Mouse (Mus musculus) stomach, postnatal 0 days (tissue): Measurements from ENCODE around the gene Clec12a. TPM values are rescaled to one million over a fixed set of nuclear protein-coding genes. Genes with fewer than 3 reads are reported as not detected.

ENCODE experiments used
- ATAC-seq: fragments of 200-750 bp; cut with Nextera tagmentation; 2 replicates; pipeline ENCODE4 v1.8.0; 2017; ENCODE audit not compliant: low FRiP score, low TSS enrichment
- DNase-seq: peaks from one replicate; pipeline ENCODE4 v3.0.0-alpha.2; 2016; ENCODE audit warnings: low spot score
- H3K27ac ChIP-seq: fragments of 300-500 bp; sonication (generic); replicated peaks from 2 replicates; pipeline ENCODE4 v1.5.1; 2014; ENCODE audit warnings: mild to moderate bottlenecking, control low read depth
- H3K27me3 ChIP-seq: fragments of 300-500 bp; sonication (generic); 2 replicates; pipeline ENCODE4 v1.6.1; 2014; ENCODE audit warnings: low read length; ENCODE audit not compliant: control insufficient read depth, insufficient read depth
- H3K36me3 ChIP-seq: fragments of 300-500 bp; sonication (generic); 2 replicates; pipeline ENCODE4 v1.6.1; 2014; ENCODE audit warnings: low read length, mixed read lengths; ENCODE audit not compliant: control insufficient read depth, insufficient read depth
- H3K4me1 ChIP-seq: fragments of 300-500 bp; sonication (generic); replicated peaks from 2 replicates; pipeline ENCODE4 v1.6.1; 2014; ENCODE audit warnings: antibody characterized with exemption; ENCODE audit not compliant: control insufficient read depth, insufficient read depth
- H3K4me2 ChIP-seq: fragments of 300-500 bp; sonication (generic); replicated peaks from 2 replicates; pipeline ENCODE4 v1.6.1; 2014; ENCODE audit warnings: low read depth, mild to moderate bottlenecking, control low read depth, moderate library complexity
- H3K4me3 ChIP-seq: fragments of 300-500 bp; sonication (generic); 2 replicates; pipeline ENCODE4 v1.5.1; 2014; ENCODE audit warnings: low read depth, low read length, control low read depth
- H3K9ac ChIP-seq: fragments of 300-500 bp; sonication (generic); 2 replicates; pipeline ENCODE4 v1.6.1; 2014; ENCODE audit warnings: mild to moderate bottlenecking, low read length, control low read depth, mixed read lengths
- H3K9me3 ChIP-seq: fragments of 300-500 bp; sonication (generic); 2 replicates; pipeline ENCODE4 v1.6.1; 2016; ENCODE audit warnings: low read length; ENCODE audit not compliant: control insufficient read depth
- CTCF ChIP-seq: IDR thresholded peaks from 2 replicates; pipeline ENCODE4 v1.5.1; 2016; ENCODE audit warnings: antibody characterized with exemption, low read depth, mild to moderate bottlenecking, moderate library complexity
- EP300 ChIP-seq: optimal IDR thresholded peaks from 2 replicates; pipeline ENCODE3; 2016; ENCODE audit warnings: antibody characterized with exemption
- WGBS: fragments of 180-500 bp; shearing (Covaris S2); extraction: QIAGEN DNeasy Blood & Tissue Kit; methylation state at CpG from one replicate; pipeline ENCODE4 v1.1.7; 2014; 5-methylcytosine and 5-hydroxymethylcytosine counted together
- polyA plus RNA-seq: library from polyadenylated mRNA; unstranded; fragments of >200 nt; fragmentation: Nextera tagmentation; extraction: Ambion mirVana; gene quantifications from 2 replicates; pipeline ENCODE4 v1.2.1, GENCODE M21; 2015

Clec12a gene
- polyA plus RNA-seq, 1 experiment from 2014 or later, result 0.40 TPM

DNA sequence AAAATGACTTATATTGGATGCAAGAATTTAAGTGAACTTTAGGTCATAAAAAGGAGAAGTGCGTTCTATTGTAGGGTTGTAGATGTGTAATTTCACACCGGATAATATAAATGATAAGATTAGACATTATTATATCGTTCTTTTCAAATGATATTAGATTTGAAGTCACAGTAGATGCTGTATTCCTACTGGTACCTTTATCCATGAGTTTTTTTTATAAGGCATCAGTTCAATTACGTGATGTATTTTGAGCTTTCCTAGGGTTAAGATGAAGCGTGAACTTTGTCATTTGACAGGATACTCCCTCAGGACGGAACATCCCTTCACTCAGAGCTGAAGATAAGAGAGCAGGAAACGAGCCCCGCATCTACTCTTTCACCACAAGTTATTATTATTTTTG is 54.5 kb downstream of the Clec12a start, which contains the start of gene Clec1b:
TSS of gene Clec1b (plus strand) at position 301 of the 400 bp plus-strand sequence.
- Histone ChIP-seq H3K9ac (no peak within 1 kb of the TSS), H3K4me2 (no peak within 1 kb of the TSS), H3K4me1 (no peaks in the 10 kb centered on the region), H3K27me3 (no peaks in the 10 kb centered on the region), H3K9me3 (no peaks in the 10 kb centered on the region), H3K36me3 (no peaks in the 10 kb centered on the region), H3K27ac (no peak within 1 kb of the TSS), H3K4me3 (no peak within 1 kb of the TSS)
- ATAC-seq (no peak), DNase-seq (no peak)
- WGBS, result 82% methylated on average over 8 of the region's 8 CpGs
- TF ChIP-seq CTCF, result no peak
- no peak for TF ChIP-seq EP300

DNA sequence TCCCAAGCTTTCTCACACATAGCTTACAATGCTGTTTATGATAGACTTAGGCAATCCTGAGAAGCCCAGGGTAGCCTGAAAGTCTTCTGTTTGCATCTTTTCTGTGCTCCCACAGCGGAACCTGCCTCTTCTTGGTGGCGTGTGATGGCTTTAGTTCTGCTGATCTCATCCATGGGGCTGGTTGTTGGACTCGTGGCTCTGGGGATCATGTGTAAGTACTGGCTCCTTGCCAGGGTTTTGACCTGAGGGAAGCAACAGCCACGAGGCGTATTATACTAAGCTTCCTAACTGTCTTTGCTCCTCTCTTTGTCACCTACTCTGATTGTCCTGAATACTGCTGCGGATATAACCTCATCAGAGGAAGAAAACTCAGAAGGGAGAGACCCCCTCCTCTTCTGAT is 57.5 kb downstream of the Clec12a start:
- Histone ChIP-seq H3K27ac (no peak overlapping the region), H3K4me2 (no peak overlapping the region), H3K27me3 (no peaks in the 10 kb centered on the region), H3K9me3 (no peaks in the 10 kb centered on the region), H3K4me1 (no peaks in the 10 kb centered on the region), H3K9ac (no peak overlapping the region), H3K4me3 (no peak overlapping the region), H3K36me3 (no peaks in the 10 kb centered on the region)
- WGBS, result 45% methylated on average over 6 of the region's 6 CpGs
- ATAC-seq (no peak), DNase-seq (peak; percentile 16)
- TF ChIP-seq CTCF (no peak), EP300 (no peak)

DNA sequence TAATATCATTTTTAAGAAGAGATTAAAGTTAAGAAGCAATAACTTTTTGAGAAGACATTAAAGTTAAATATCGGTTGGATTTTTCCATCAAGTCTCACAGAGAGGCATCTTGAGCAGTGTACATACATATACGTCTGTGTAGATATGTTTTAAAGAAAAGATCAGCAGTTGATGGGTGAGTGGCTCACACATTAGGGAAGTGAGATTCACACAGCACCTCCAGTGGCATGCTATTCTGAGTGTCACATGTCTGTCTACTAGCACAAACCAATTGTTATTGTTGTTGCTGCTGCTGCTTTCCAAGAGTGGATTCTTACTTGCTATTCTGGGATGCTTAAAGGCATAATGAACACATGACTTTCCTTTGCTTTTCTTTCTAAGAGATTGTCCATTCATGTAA is 59.9 kb downstream of the Clec12a start:
- Histone ChIP-seq H3K4me2 (no peak overlapping the region), H3K9me3 (no peaks in the 10 kb centered on the region), H3K27ac (no peak overlapping the region), H3K4me1 (no peaks in the 10 kb centered on the region), H3K36me3 (no peaks in the 10 kb centered on the region), H3K4me3 (no peak overlapping the region), H3K9ac (no peak overlapping the region), H3K27me3 (no peaks in the 10 kb centered on the region)
- DNase-seq, result no peak
- ATAC-seq, result no peak
- 85% methylated on average over 2 of the region's 2 CpGs for WGBS
- TF ChIP-seq CTCF, result no peak

DNA sequence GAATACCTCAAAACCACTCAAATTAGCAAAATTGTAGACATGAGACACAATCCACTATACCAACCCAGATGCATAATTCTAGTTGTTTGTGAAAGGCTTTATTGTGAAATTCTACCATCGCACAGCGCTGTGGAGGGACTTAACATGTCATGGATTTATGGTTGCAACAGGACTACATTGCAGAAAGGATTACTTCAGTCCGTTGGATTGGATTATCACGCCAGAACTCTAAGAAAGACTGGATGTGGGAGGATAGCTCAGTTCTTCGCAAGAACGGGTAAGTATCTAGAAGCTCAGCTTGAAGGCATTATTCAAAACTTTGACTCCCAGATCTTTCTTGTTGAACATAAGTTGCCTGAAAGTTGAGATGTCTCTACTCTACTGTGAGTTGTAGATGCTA is 60.9 kb downstream of the Clec12a start:
- WGBS, result 59% methylated on average over 6 of the region's 6 CpGs
- TF ChIP-seq EP300, result no peak
- no peak for TF ChIP-seq CTCF

DNA sequence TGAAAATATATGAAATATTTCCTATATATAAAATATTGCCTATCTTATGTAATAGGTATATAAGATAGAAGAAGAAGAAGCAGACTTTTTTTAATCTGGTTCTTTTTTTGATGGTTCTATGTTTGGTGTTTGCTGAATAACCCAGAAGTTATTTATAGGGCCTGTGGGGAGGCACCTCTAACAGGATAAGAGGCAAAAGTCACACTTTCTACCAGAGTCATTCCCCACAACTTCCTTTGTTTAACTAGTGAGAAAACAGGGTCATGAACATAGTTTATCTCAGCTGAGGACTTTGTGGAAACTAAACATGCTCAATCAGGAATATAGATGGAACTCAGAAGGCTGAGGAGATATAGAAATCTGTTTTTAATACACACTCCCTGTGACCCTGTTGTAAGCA is 63.5 kb downstream of the Clec12a start:
- no peak for ATAC-seq
- TF ChIP-seq CTCF (no peak), EP300 (no peak)

More for the DNA sequence above, 60.9 kb downstream of the Clec12a start:
- Histone ChIP-seq H3K4me1 (no peaks in the 10 kb centered on the region), H3K4me3 (no peak overlapping the region), H3K27ac (no peak overlapping the region), H3K36me3 (no peaks in the 10 kb centered on the region), H3K9ac (no peak overlapping the region), H3K9me3 (no peaks in the 10 kb centered on the region), H3K4me2 (no peak overlapping the region), H3K27me3 (no peaks in the 10 kb centered on the region)
- ATAC-seq, result no peak
- DNase-seq, result no peak

DNA sequence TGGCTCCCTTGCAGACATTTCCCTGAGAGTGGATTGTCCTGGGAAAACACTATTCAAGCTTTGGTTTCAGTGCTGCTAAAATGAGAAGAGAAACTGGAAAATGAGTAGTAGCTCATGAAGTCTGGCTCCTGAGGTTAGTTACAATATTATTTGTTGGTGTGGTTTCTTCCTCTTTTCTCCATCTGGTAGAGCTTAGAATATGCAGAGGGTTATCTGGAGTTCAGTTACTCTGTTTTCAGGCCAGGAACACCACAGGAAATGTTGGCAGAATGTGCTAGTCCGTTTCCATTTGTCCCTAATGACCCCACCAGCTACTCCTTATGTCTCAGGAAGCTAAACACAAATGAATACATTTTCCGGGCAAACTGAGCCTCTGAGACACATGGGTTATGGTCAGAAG is 64.8 kb downstream of the Clec12a start:
- ATAC-seq (no peak), DNase-seq (no peak)
- no peak overlapping the region for H3K9ac ChIP-seq
- no peak overlapping the region for H3K4me3 ChIP-seq
- no peak overlapping the region for H3K4me2 ChIP-seq
- no peaks in the 10 kb centered on the region for H3K9me3 ChIP-seq
- WGBS, result 39% methylated on average over 2 of the region's 2 CpGs
- TF ChIP-seq EP300 (no peak), CTCF (no peak)
- no peaks in the 10 kb centered on the region for H3K36me3 ChIP-seq
- no peaks in the 10 kb centered on the region for H3K4me1 ChIP-seq
- no peaks in the 10 kb centered on the region for H3K27me3 ChIP-seq
- no peak overlapping the region for H3K27ac ChIP-seq

More for the DNA sequence above, 63.5 kb downstream of the Clec12a start:
- no peak overlapping the region for H3K27ac ChIP-seq
- H3K27me3 ChIP-seq, result no peaks in the 10 kb centered on the region
- no peak overlapping the region for H3K4me2 ChIP-seq
- no peaks in the 10 kb centered on the region for H3K4me1 ChIP-seq
- H3K4me3 ChIP-seq, result no peak overlapping the region
- H3K9ac ChIP-seq, result no peak overlapping the region
- no peak for DNase-seq
- H3K9me3 ChIP-seq, result no peaks in the 10 kb centered on the region
- no peaks in the 10 kb centered on the region for H3K36me3 ChIP-seq
